Mouse (Mus musculus) lung, postnatal 0 days (tissue): ENCODE data around the gene Vnn1.

Source experiments
- CTCF ChIP-seq: IDR thresholded peaks from 2 replicates; pipeline ENCODE4 v1.5.1; 2016; ENCODE audit warnings: antibody characterized with exemption, mild to moderate bottlenecking
- EP300 ChIP-seq: IDR thresholded peaks from 2 replicates; pipeline ENCODE4 v1.6.1; 2016; ENCODE audit warnings: antibody characterized with exemption, mild to moderate bottlenecking, control low read depth

- TF ChIP-seq CTCF: no peak
- no peak for TF ChIP-seq EP300
Measured at GRCm38 (mm10) chr10:23937613-23938012, 43.1 kb downstream of the Vnn1 start.
